Mouse (Mus musculus): Measurements from ENCODE around the gene Atg5.
"Not testable (repeated sequence)": the region's sequence is repeated elsewhere in the genome, so short reads cannot be mapped to it uniquely, and the experiment has no call there.

The Atg5 gene

GRCm38 (mm10) chr10:44268145-44268860, at the start of gene Atg5:
Gene Atg5, plus strand, starts transcription at chr10:44268358.
- peak; percentile 98 for DNase-seq

DNA sequence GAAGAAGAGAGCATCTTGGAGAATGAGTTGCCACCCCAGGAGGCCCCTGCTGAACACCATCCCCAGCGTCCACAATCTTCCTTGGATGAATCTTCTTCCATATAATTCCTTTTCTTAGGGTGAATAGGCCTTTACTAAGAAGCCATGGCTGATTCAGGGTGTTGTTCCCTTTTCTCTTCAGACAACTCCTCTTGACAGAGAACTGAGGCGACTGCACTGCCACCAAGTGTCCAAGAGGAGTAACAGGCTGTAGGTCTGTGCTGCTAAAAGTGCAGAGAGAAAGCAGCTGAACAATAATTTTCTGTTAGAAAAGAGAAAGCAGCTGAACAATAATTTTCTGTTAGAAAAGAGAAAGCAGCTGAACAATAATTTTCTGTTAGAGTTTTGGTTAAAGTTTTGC, 49.1 kb upstream of the Atg5 start:
- DNase-seq, result not testable (repeated sequence)

DNA sequence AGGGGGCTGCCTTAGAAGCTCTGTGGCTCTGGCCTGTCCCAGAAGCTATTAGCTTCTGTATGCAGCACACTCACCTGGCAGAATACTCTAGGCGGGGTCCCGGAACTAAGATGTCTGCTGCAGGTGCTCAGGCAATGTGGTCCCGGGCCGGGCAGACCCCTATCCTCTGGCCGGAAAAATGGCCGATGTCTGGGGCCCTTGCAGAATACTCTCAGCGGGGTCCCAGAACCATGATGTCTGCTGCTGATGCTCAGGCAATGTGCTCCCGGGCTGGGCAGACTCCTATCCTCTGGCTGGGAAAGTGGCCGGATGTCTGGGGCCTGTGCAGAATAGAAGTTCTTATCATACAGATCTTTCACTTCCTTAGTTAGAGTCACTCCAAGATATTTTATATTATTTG, 43.8 kb upstream of the Atg5 start:
- DNase-seq, result no peak

DNA sequence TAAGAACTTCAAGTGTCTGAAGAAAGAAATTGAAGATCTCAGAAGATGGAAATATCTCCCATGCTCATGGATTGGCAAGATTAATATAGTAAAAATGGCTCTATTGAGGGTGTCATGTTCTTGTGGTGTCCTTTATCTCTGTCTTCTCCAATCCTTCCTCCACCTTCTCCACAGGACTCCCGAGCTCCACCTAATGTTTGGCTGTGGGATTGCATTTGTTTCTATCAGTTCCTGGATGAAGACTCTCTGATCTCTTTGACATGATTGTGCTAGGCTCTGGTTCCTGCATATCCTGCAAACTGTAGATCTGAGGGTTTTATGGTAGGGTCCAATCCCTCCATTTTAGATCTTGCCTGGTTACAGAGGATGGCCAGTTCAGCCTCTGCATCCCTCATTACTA, 34.8 kb upstream of the Atg5 start:
- DNase-seq, result peak; percentile 2

GRCm38 (mm10) chr10:44235298-44235697, 32.9 kb upstream of the Atg5 start:
- DNase-seq, result not testable (repeated sequence)

DNA sequence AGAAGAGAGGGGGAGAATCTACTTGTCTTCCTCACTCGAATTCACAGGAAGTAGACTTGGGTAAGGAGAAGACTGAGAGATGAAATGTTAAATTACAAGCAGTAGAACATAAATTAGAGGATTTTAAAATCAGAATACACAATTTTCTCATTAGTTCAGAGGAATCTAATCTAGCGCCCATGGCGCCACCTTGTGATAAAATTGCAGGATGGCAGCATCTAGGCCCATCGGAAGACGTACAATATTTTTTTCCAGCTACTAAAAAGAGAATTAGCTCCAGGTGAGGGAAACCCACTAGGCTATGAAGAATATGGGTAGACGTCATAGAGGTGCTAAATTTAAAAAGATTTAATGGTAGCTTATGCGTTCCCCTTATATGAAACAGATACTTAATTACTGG, 11.5 kb upstream of the Atg5 start:
- DNase-seq, result no peak

GRCm38 (mm10) chr10:44265835-44266234, 2.3 kb upstream of the Atg5 start:
- DNase-seq, result no peak

GRCm38 (mm10) chr10:44266561-44266960, 1.6 kb upstream of the Atg5 start:
- peak; percentile 56 for DNase-seq

- DNase-seq, result no peak
Measured at GRCm38 (mm10) chr10:44267426-44268142, 574 bp upstream of the Atg5 start.

DNA sequence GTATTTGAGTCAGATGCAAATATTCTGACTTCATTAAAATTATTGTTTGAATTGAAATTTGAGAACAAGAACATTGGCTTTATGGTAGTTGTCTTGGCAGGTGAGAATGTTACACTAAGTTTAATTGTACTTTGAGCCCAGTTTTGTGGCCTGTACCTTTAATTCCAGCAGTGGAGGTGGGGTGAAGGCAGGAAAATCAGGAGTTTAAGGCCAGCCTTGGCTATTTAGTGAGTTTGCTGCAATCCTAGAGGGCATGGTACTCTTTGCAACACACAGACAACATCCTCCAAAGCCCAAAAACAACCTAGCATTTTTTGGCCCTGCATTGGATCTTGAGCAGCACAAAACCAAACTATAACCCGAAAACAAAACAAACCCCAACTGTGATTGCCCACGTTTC, 1.1 kb downstream of the Atg5 start:
- no peak for DNase-seq

- DNase-seq, result no peak
Measured at GRCm38 (mm10) chr10:44282323-44282722, 14.2 kb downstream of the Atg5 start.

- DNase-seq, result no peak
Measured at GRCm38 (mm10) chr10:44285106-44285505, 16.9 kb downstream of the Atg5 start.

- no peak for DNase-seq
Measured at GRCm38 (mm10) chr10:44285935-44286334, 17.8 kb downstream of the Atg5 start.

DNA sequence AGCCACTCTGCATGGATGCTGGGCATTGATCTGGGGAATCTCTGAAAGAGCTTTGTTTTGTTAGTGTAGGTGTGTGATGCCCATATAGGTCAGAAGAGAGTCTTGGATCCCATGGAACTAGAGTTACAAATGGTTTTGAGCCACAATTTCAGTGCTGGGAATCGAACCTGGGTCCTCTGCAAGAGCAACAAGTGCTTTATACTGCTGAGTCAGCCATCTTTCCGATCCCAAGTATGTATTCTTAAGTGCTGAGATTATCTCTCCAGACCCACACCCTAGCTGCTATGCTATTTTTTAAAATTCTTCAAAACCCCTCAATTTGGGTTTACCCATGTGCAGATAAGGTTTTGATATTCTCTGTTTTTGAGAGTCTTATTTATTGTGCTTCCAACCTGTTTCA, 22.7 kb downstream of the Atg5 start:
- no peak for DNase-seq

DNA sequence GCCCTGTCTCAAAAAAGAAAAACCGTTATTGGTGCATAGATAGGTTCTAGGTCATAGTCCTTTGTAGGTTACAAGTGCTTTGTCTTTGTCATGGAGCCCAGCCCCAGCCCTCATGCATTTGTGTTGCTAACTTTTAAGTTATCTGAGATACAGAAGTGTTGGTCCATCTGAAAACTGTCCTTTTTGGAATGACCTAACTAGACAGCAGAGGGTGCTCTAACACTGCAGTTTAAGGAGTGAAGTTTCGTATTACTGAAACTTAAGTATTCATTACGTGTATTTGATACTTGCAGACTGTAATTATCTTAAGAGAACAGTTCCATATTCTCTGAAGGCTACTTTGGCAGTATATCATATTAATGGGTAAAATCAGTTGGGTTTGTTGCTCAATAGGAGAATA, 24.0 kb downstream of the Atg5 start:
- no peak for DNase-seq

DNA sequence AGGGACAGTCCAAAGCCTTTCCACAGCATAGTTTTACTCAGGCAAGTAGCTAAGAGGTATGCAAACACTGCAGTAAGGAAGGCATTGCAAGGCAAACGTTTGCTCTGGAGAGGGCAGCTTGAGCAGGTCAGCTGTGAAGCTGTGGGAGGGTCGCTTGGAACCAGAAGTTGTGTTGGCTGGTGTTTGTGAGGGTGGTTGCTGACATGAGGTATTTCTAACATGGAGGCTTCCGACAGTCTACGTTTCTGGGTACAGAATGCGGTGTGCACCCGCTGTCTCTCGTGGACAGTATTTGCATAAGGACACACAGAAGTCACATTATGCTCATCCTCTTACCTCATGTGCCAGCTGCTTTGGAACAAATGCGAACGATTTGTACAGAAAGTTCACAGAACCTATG, 31.0 kb downstream of the Atg5 start:
- DNase-seq, result no peak

GRCm38 (mm10) chr10:44300078-44300477, 31.9 kb downstream of the Atg5 start:
- DNase-seq, result no peak

GRCm38 (mm10) chr10:44303648-44304329, 35.6 kb downstream of the Atg5 start:
- no peak for DNase-seq

GRCm38 (mm10) chr10:44304330-44304717, 36.2 kb downstream of the Atg5 start:
- no peak for DNase-seq

GRCm38 (mm10) chr10:44304845-44305244, 36.7 kb downstream of the Atg5 start:
- no peak for DNase-seq

GRCm38 (mm10) chr10:44306308-44306707, 38.1 kb downstream of the Atg5 start:
- DNase-seq, result no peak

DNA sequence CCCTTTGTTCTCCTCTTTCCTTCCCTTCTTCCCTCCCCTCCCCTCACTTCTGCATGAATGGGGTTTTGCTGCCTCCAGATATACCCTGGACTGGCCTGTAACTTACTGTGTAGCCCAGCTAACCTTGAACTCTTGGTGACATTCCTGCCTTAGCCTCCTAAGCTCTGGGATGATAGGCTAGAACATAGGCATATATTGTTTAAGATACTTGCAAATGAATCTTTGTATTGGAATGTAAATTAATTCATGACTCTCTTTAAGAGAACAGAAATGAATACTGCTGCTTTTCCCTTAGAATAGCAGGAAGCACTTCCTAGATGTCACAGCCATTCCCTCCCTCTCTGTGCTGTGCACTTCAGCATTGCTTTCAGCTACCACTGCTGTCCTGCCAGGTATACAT, 40.1 kb downstream of the Atg5 start:
- DNase-seq, result no peak

- no peak for DNase-seq
Measured at GRCm38 (mm10) chr10:44309250-44309649, 41.1 kb downstream of the Atg5 start.

- no peak for DNase-seq
Measured at GRCm38 (mm10) chr10:44315276-44315675, 47.1 kb downstream of the Atg5 start.

Data from kidney, adult 11 months (tissue).